Mouse (Mus musculus) forelimb bud, embryonic 11.5 days (tissue): ENCODE measurements around the gene Immp2l.

Experiments
- DNase-seq: peaks from one replicate; pipeline ENCODE4 v3.0.0-alpha.2; 2012; ENCODE audit warnings: low read depth, low spot score

The Immp2l gene

GRCm38 (mm10) chr12:41425101-41425679 lies 401.3 kb downstream of the Immp2l start:
- no peak for DNase-seq

GRCm38 (mm10) chr12:41427464-41427863 lies 403.6 kb downstream of the Immp2l start:
- DNase-seq: no peak

GRCm38 (mm10) chr12:41428806-41429205 lies 404.9 kb downstream of the Immp2l start:
- no peak for DNase-seq

GRCm38 (mm10) chr12:41436206-41436985 lies 412.5 kb downstream of the Immp2l start:
- DNase-seq: no peak

- peak; percentile 39 for DNase-seq
Observed at GRCm38 (mm10) chr12:41438446-41438845, 414.6 kb downstream of the Immp2l start.

GRCm38 (mm10) chr12:41468374-41468991 lies 444.6 kb downstream of the Immp2l start:
- no peak for DNase-seq

- DNase-seq: no peak
Observed at GRCm38 (mm10) chr12:41469096-41469801, 445.4 kb downstream of the Immp2l start.

GRCm38 (mm10) chr12:41481486-41481885 lies 457.6 kb downstream of the Immp2l start:
- DNase-seq: no peak

GRCm38 (mm10) chr12:41483091-41483592 lies 459.3 kb downstream of the Immp2l start:
- no peak for DNase-seq

- DNase-seq: peak; percentile 51
Observed at GRCm38 (mm10) chr12:41483593-41484451, 459.9 kb downstream of the Immp2l start.

GRCm38 (mm10) chr12:41484689-41485511 lies 461.0 kb downstream of the Immp2l start:
- DNase-seq: no peak

GRCm38 (mm10) chr12:41485512-41486215 lies 461.8 kb downstream of the Immp2l start:
- DNase-seq: no peak

- DNase-seq: no peak
Observed at GRCm38 (mm10) chr12:41486331-41486730, 462.4 kb downstream of the Immp2l start, which contains the start of gene Lrrn3. Gene Lrrn3, minus strand, starts transcription at chr12:41486431.

GRCm38 (mm10) chr12:41487005-41487404 lies 463.1 kb downstream of the Immp2l start:
- DNase-seq: peak; percentile 76

- no peak for DNase-seq
Observed at GRCm38 (mm10) chr12:41494620-41495019, 470.7 kb downstream of the Immp2l start.

GRCm38 (mm10) chr12:41500049-41500820 lies 476.3 kb downstream of the Immp2l start:
- no peak for DNase-seq

GRCm38 (mm10) chr12:41508610-41509009 lies 484.7 kb downstream of the Immp2l start:
- no peak for DNase-seq

- DNase-seq: no peak
Observed at GRCm38 (mm10) chr12:41510588-41510987, 486.7 kb downstream of the Immp2l start.

GRCm38 (mm10) chr12:41518897-41519296 lies 495.0 kb downstream of the Immp2l start:
- DNase-seq: no peak
